Mouse (Mus musculus) heart, postnatal 0 days (tissue): ENCODE data around the gene Mrpl9. TPM values are rescaled to one million over a fixed set of nuclear protein-coding genes. Genes with fewer than 3 reads are reported as not detected.

Experiments used
- ATAC-seq: fragments of 200-750 bp; cut with Nextera tagmentation; 2 replicates; pipeline ENCODE4 v1.8.0; 2017; ENCODE audit warnings: low read depth, moderate number of reproducible peaks, moderate library complexity; ENCODE audit not compliant: insufficient read depth
- DNase-seq: peaks from one replicate; pipeline ENCODE4 v3.0.0-alpha.2; 2016; ENCODE audit warnings: low spot score
- H3K27ac ChIP-seq: fragments of 300-500 bp; sonication (generic); 2 replicates; pipeline ENCODE4 v1.5.1; 2014; ENCODE audit warnings: low read depth, mild to moderate bottlenecking
- H3K27me3 ChIP-seq: fragments of 300-500 bp; sonication (generic); 2 replicates; pipeline ENCODE4 v1.6.1; 2014; ENCODE audit warnings: low read length, mixed read lengths; ENCODE audit not compliant: control insufficient read depth, insufficient read depth
- H3K36me3 ChIP-seq: fragments of 300-500 bp; sonication (generic); replicated peaks from 2 replicates; pipeline ENCODE4 v1.6.1; 2014; ENCODE audit warnings: low read length, mixed read lengths; ENCODE audit not compliant: control insufficient read depth, insufficient read depth
- H3K4me1 ChIP-seq: fragments of 300-500 bp; sonication (generic); 2 replicates; pipeline ENCODE4 v1.6.1; 2014; ENCODE audit warnings: antibody characterized with exemption; ENCODE audit not compliant: control insufficient read depth, insufficient read depth
- H3K4me2 ChIP-seq: fragments of 300-500 bp; sonication (generic); 2 replicates; pipeline ENCODE4 v1.6.1; 2014; ENCODE audit warnings: low read depth, mild to moderate bottlenecking, low read length, moderate library complexity
- H3K4me3 ChIP-seq: fragments of 300-500 bp; sonication (generic); 2 replicates; pipeline ENCODE4 v1.5.1; 2014; ENCODE audit warnings: low read depth, low read length
- H3K9ac ChIP-seq: fragments of 300-500 bp; sonication (generic); replicated peaks from 2 replicates; pipeline ENCODE4 v1.6.1; 2014; ENCODE audit warnings: low read depth, low read length, mixed read lengths
- H3K9me3 ChIP-seq: fragments of 300-500 bp; sonication (generic); replicated peaks from 2 replicates; pipeline ENCODE4 v1.6.1; 2016; ENCODE audit warnings: low read length; ENCODE audit not compliant: control insufficient read depth
- CTCF ChIP-seq: IDR thresholded peaks from 2 replicates; pipeline ENCODE4 v1.5.1; 2016; ENCODE audit warnings: antibody characterized with exemption, control low read depth, low read depth
- EP300 ChIP-seq: IDR thresholded peaks from 2 replicates; pipeline ENCODE4 v1.6.1; 2016; ENCODE audit warnings: antibody characterized with exemption, low read depth
- WGBS: fragments of 180-500 bp; shearing (Covaris S2); extraction: QIAGEN DNeasy Blood & Tissue Kit; methylation state at CpG from one replicate; pipeline ENCODE4 v1.1.7; 2014; 5-methylcytosine and 5-hydroxymethylcytosine counted together
- polyA plus RNA-seq: library from polyadenylated mRNA; unstranded; fragments of >200 nt; fragmentation: Nextera tagmentation; extraction: Ambion mirVana; gene quantifications from 2 replicates; pipeline ENCODE4 v1.2.1, GENCODE M21; 2015
- total RNA-seq: library from RNA; depleted of rRNA; stranded (reverse); fragments of >200 nt; gene quantifications from 2 replicates; pipeline ENCODE4 v1.2.3, GENCODE M21; 2014; ENCODE audit warnings: low replicate concordance

The Mrpl9 gene
- total and polyA plus RNA-seq, 2 experiments from 2014 or later: 68.7 to 83.0 TPM

DNA sequence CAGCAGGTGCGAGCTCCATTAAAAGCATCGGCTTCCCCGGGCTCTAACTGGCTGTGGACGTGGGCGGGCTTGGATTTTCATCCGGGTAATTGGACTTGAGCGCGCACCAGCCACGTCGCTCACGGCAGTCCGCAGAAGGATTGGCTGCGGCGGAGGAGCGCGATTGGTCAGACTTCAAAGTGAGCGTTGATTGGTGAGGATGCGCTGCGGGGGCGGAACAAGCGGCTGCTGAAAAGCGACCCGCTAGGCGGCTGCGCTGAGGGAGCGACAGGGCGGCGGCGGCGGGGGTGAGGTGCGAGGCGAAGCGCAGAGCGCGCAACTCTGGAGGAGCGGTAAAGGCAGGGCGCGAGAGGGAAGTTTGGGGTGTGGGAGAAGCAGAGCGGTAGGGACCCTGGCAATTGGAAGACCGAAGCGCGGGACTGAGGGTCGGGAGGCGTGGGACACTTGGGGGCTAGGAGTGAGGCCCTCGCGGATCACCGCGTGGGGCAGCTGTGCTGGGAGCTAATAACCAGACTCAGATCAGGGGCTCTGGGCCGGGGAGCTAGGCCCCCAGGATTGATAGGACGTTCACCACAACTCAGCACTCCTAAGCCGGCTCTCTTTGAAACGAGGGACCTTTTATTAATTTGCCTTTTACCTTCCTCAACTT lies 30.0 kb upstream of the Mrpl9 start, which contains the start of gene Tdrkh:
Gene Tdrkh (plus strand): TSS at position 243 of the 649 bp plus-strand sequence.
- peak within 1 kb of the TSS; percentile 66 for H3K4me2 ChIP-seq
- WGBS: 7% methylated on average over 52 of the region's 52 CpGs

DNA sequence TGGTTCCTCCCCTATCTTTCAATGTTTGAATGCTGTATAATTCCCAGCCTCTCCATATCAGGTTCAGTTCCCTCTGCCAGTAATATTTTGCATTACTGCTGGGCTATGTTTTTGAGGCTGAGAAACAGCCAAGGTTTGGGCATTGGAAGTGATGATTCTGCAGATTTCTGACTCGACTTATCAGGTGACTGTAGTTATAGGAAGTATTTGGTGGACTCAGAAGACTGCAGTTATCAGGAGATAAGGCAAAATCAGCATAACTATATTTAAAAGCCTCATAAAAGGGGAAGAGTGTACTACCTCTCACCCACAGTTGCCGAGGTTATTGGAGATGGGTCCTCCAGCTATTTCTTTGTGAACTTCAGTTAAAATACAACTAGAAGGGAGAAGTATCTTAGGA lies 12.1 kb upstream of the Mrpl9 start:
- Histone ChIP-seq H3K4me2 (no peak overlapping the region), H3K9ac (no peak overlapping the region), H3K27me3 (no peaks in the 10 kb centered on the region), H3K36me3 (no peaks in the 10 kb centered on the region), H3K4me3 (no peak overlapping the region), H3K27ac (no peak overlapping the region), H3K4me1 (no peaks in the 10 kb centered on the region), H3K9me3 (no peaks in the 10 kb centered on the region)
- no peak for ATAC-seq
- WGBS: 46% methylated on average over 2 of the region's 2 CpGs
- DNase-seq: no peak
- no peak for TF ChIP-seq EP300
- TF ChIP-seq CTCF: no peak

More for the DNA sequence above, 30.0 kb upstream of the Mrpl9 start, which contains the start of gene Tdrkh:
- Histone ChIP-seq H3K9me3 (no peaks in the 10 kb centered on the region), H3K9ac (peak within 1 kb of the TSS; percentile 15; the same call in 1 of the 2 replicates), H3K36me3 (no peaks in the 10 kb centered on the region), H3K27ac (no peak within 1 kb of the TSS), H3K27me3 (no peaks in the 10 kb centered on the region), H3K4me1 (peaks cover 9% of the 10 kb centered on the region), H3K4me3 (peak within 1 kb of the TSS; percentile 42)
- TF ChIP-seq EP300 (no peak), CTCF (peak; percentile 26; the same call in 1 of the 2 replicates)
- DNase-seq: peak; percentile 96
- ATAC-seq: peak; percentile 99

DNA sequence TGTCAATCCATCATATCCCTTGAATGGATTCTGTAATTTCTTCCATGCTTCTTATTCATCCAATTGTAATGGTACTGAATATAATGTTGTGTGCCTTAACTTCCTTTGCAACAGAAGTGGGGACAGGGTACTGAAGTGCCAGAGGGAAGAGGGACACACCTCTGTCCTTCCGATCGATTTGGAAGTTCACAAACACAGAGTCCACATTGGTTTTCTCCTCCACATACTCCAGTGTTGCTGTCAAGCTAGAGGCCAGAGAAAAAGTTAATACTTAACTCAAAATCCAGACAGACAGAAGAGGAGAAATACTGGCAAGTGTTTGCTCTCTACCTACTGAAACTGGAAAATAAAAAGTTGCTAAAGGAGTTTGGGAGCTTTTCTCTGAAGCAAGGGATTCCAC lies 8.8 kb upstream of the Mrpl9 start:
- no peak overlapping the region for H3K4me3 ChIP-seq
- ATAC-seq (no peak), DNase-seq (no peak)
- H3K36me3 ChIP-seq: no peaks in the 10 kb centered on the region
- no peak for TF ChIP-seq CTCF
- TF ChIP-seq EP300: no peak
- no peaks in the 10 kb centered on the region for H3K27me3 ChIP-seq
- H3K4me2 ChIP-seq: no peak overlapping the region
- H3K27ac ChIP-seq: no peak overlapping the region
- H3K9ac ChIP-seq: no peak overlapping the region
- H3K4me1 ChIP-seq: no peaks in the 10 kb centered on the region
- WGBS: 96% methylated on average over 2 of the region's 2 CpGs
- no peaks in the 10 kb centered on the region for H3K9me3 ChIP-seq

DNA sequence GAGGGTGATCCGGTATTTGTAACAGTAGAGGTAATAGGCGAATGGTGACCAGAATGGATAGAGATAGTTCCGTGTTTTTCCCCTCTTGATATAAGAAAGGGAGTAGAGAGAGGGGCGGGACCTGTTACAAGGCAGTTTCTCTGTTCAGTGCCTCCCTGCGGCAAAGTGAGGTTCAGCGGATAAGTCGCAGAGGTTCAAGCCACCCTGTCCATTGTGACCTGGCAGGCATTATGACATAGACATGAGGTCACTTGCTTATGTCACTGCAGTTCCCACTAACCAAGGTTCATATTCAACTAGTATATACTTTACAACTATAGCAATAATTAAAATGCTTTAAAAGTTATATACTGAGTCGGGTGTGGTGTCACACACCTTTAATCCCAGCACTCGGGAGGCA lies 6.7 kb upstream of the Mrpl9 start:
- Histone ChIP-seq H3K4me3 (no peak overlapping the region), H3K27ac (no peak overlapping the region), H3K36me3 (no peaks in the 10 kb centered on the region), H3K4me2 (no peak overlapping the region), H3K9ac (no peak overlapping the region), H3K9me3 (no peaks in the 10 kb centered on the region), H3K27me3 (no peaks in the 10 kb centered on the region), H3K4me1 (no peaks in the 10 kb centered on the region)
- DNase-seq (no peak), ATAC-seq (no peak)
- no peak for TF ChIP-seq CTCF
- no peak for TF ChIP-seq EP300
- 70% methylated on average over 9 of the region's 9 CpGs for WGBS

DNA sequence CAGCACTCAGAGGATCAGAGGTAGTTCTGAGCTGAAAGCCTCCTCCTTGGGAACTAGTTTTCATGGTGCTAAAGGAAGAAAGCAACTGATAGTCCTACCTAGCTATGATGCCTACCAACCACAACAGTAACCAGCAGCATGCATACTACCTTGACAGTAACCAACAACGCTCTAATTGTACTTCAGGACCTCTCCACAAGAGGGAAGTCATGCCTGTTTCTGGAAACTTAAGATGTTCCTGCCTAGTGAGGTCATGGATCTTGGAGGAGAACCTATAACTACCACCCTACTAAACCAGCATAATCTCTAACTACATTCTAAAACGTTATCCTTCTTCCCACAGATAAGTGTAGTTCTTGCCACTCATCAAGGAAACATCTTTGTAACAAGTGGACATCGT lies 1.9 kb upstream of the Mrpl9 start:
- WGBS: 31% methylated on average over 3 of the region's 3 CpGs
- Histone ChIP-seq H3K36me3 (peaks cover 16% of the 10 kb centered on the region), H3K27me3 (no peaks in the 10 kb centered on the region), H3K4me3 (no peak overlapping the region), H3K4me1 (no peaks in the 10 kb centered on the region), H3K27ac (no peak overlapping the region), H3K9me3 (no peaks in the 10 kb centered on the region), H3K4me2 (no peak overlapping the region), H3K9ac (no peak overlapping the region)
- DNase-seq (no peak), ATAC-seq (no peak)
- TF ChIP-seq EP300 (no peak), CTCF (peak; percentile 49)

DNA sequence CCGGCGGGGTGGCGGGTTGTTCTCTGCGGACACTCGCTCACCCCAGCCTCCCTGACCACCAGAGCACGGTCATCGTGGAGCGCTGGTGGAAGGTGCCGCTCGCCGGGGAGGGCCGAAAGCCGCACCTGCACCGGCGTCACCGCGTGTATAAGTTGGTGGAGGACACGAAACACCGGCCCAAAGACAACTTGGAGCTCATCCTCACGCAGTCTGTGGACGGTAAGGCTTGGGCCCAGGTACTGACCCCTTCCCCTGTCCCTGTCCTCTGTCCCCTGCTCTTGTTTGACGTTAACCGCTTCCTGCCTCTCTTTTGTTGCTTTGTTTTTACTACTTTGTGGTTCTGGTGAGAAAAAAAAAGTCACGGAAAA lies 463 bp downstream of the Mrpl9 start, which contains the start of gene Oaz3:
Gene Oaz3 (minus strand): TSS at position 319 of the 368 bp plus-strand sequence.
- TF ChIP-seq EP300: no peak
- TF ChIP-seq CTCF: no peak
- peaks cover 40% of the 10 kb centered on the region for H3K36me3 ChIP-seq
- H3K4me2 ChIP-seq: peak within 1 kb of the TSS; percentile 69
- H3K27ac ChIP-seq: peak within 1 kb of the TSS; percentile 64
- H3K9ac ChIP-seq: peak within 1 kb of the TSS; percentile 91
- H3K9me3 ChIP-seq: no peaks in the 10 kb centered on the region
- WGBS: 0% methylated on average over 24 of the region's 24 CpGs
- peak within 1 kb of the TSS; percentile 84 for H3K4me3 ChIP-seq
- no peaks in the 10 kb centered on the region for H3K27me3 ChIP-seq
- ATAC-seq: peak; percentile 36; the same call in 1 of the 2 replicates
- no peaks in the 10 kb centered on the region for H3K4me1 ChIP-seq
- no peak for DNase-seq
